Mouse (Mus musculus): ENCODE data around the gene Exoc2.

DNA sequence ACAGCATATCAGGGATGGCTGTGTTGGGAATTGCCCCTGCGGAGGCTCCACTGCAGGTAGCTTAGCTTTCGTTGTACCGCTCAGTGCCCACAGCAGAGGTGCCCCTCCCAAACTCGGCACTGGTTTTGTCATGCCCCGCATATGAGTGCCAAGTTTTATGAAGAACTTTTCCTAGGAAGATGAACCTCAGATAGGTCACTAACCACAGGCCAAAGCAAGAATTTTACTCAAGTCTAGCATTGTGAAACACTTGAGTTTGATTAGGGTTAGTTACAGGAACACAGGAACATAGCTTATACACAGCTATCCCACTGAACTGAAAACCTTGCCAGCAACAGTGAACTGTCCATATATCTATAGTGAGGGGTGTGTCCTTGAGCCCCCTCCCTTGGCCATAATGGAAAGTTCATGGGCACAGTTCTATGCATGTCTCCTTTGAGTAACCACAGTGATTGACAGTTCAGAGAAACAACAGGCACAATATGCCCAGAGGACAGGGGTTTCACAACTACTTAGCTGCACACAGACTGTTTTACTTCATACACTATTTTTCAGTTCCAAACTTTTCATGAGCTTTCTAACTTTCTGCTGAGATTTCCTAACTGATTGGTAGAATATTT lies 171.4 kb downstream of the Exoc2 start:
- TF ChIP-seq EP300 (IDR thresholded peaks at IDR 0.05; ENCODE audit: low read depth), result no peak
- TF ChIP-seq CTCF (IDR thresholded peaks at IDR 0.05; ENCODE audit: low read depth), result no peak
